Mouse (Mus musculus): ENCODE results near the gene Mlip.
"Not testable (repeated sequence)": the region's sequence is repeated elsewhere in the genome, so short reads cannot be mapped to it uniquely, and the experiment has no call there.

Mlip gene

GRCm38 (mm10) chr9:77175870-77176269 lies 176.9 kb downstream of the Mlip start:
- no peak for DNase-seq

- DNase-seq: no peak
These were observed 180.7 kb downstream of the Mlip start for GRCm38 (mm10) chr9:77172044-77172443.

- no peak for DNase-seq
These were observed 186.9 kb downstream of the Mlip start for GRCm38 (mm10) chr9:77165877-77166276.

- DNase-seq: no peak
These were observed 191.0 kb downstream of the Mlip start for GRCm38 (mm10) chr9:77161764-77162163.

- no peak for DNase-seq
These were observed 192.4 kb downstream of the Mlip start for GRCm38 (mm10) chr9:77160277-77160926.

GRCm38 (mm10) chr9:77148518-77149257 lies 204.1 kb downstream of the Mlip start:
- no peak for DNase-seq

GRCm38 (mm10) chr9:77119735-77120134 lies 233.0 kb downstream of the Mlip start:
- DNase-seq: no peak

GRCm38 (mm10) chr9:77096886-77097285 lies 255.9 kb downstream of the Mlip start:
- no peak for DNase-seq

- DNase-seq: not testable (repeated sequence)
These were observed 269.5 kb downstream of the Mlip start for GRCm38 (mm10) chr9:77083221-77083620.

- no peak for DNase-seq
These were observed 281.1 kb downstream of the Mlip start for GRCm38 (mm10) chr9:77071676-77072075.

GRCm38 (mm10) chr9:77056611-77057010 lies 296.2 kb downstream of the Mlip start:
- DNase-seq: no peak

GRCm38 (mm10) chr9:77054426-77055193 lies 298.2 kb downstream of the Mlip start:
- no peak for DNase-seq
